Mouse (Mus musculus) 3134 (cell line): ENCODE results near the gene Gpr18.

ENCODE experiments used
- DNase-seq: peaks from one replicate; pipeline ENCODE4 v3.0.0-alpha.2; 2011; ENCODE audit warnings: low spot score; ENCODE audit not compliant: insufficient read length; ENCODE audit errors: extremely low read depth

Gpr18 gene

GRCm38 (mm10) chr14:121926901-121927300, 11.3 kb upstream of the Gpr18 start:
- no peak for DNase-seq

- DNase-seq, result no peak
Observed at GRCm38 (mm10) chr14:121924876-121925275, 9.3 kb upstream of the Gpr18 start.

- no peak for DNase-seq
Observed at GRCm38 (mm10) chr14:121922731-121923130, 7.2 kb upstream of the Gpr18 start.

- DNase-seq, result no peak
Observed at GRCm38 (mm10) chr14:121922016-121922415, 6.4 kb upstream of the Gpr18 start.

GRCm38 (mm10) chr14:121920511-121921124, 5.0 kb upstream of the Gpr18 start:
- DNase-seq, result no peak

- DNase-seq, result no peak
Observed at GRCm38 (mm10) chr14:121919752-121920151, 4.2 kb upstream of the Gpr18 start.

GRCm38 (mm10) chr14:121918266-121918665, 2.7 kb upstream of the Gpr18 start:
- no peak for DNase-seq

- DNase-seq, result no peak
Observed at GRCm38 (mm10) chr14:121916311-121917094, 922 bp upstream of the Gpr18 start.

GRCm38 (mm10) chr14:121915143-121915542, 438 bp downstream of the Gpr18 start:
- DNase-seq, result no peak

- DNase-seq, result no peak
Observed at GRCm38 (mm10) chr14:121912501-121912900, 3.1 kb downstream of the Gpr18 start.

GRCm38 (mm10) chr14:121909868-121910267, 5.7 kb downstream of the Gpr18 start:
- no peak for DNase-seq

GRCm38 (mm10) chr14:121906992-121907681, 8.4 kb downstream of the Gpr18 start:
- DNase-seq, result no peak

GRCm38 (mm10) chr14:121906341-121906991, 9.1 kb downstream of the Gpr18 start:
- no peak for DNase-seq

GRCm38 (mm10) chr14:121904754-121905153, 10.8 kb downstream of the Gpr18 start:
- no peak for DNase-seq

GRCm38 (mm10) chr14:121903381-121903876, 12.2 kb downstream of the Gpr18 start:
- no peak for DNase-seq

GRCm38 (mm10) chr14:121901511-121901910, 14.1 kb downstream of the Gpr18 start:
- no peak for DNase-seq

GRCm38 (mm10) chr14:121899071-121899470, 16.5 kb downstream of the Gpr18 start:
- no peak for DNase-seq

GRCm38 (mm10) chr14:121898509-121898908, 17.1 kb downstream of the Gpr18 start:
- DNase-seq, result no peak

- DNase-seq, result no peak
Observed at GRCm38 (mm10) chr14:121897773-121898172, 17.8 kb downstream of the Gpr18 start.

GRCm38 (mm10) chr14:121896126-121897090, 19.2 kb downstream of the Gpr18 start:
- DNase-seq, result no peak
